Comparison of ENCODE assay signal across 10 mouse cellular contexts in the genomic region with DNA sequence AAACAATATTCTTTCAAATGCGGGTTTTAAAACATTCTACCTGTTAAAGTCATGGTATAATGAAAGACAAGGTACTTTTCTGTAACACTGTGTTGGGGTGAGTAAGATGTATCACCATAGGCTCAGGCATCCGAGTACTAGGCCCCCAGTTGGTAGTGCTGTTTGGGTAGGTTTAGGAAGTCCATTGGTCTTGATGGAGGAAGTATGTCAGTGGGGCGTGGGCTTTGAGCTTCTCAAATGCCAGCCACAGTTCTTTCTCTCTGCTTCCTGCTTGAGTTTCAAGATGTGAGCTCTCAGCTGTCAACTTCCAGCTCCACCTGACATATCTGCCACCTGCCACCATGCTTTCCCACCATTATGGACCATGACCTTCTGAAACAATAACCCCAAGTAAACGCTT.
"Had no signal": no experiment of that assay in that cellular context is flagged by ENCODE, and none has a peak within 500 bp of the region (broad histone marks: within the 10 kb centered on the region; RNA-seq: fewer than 3 reads in every experiment).

No protein-coding gene starts in this region.

- ATAC-seq: midbrain, embryonic 16.5 days had no signal

- DNase-seq: lung, adult 18-20 months; lung, embryonic 14.5 days; lung, postnatal 10 days; lung, postnatal 4 days; midbrain, embryonic 14.5 days; right cerebral cortex, postnatal 14 days; thymus, adult 2 months; thymus, postnatal 25 days; thymus, postnatal 4 days had no signal
